Mouse (Mus musculus): Measurements from ENCODE around the gene Nckap5l. TPM values are rescaled to one million over a fixed set of nuclear protein-coding genes. Genes with fewer than 3 reads are reported as not detected.
A peak's percentile ranks its signal among the peaks of the same experiment; 100 is the strongest.

Nckap5l gene
- total and polyA plus RNA-seq, 2 experiments from 2014 or later = 11.4 to 19.5 TPM

DNA sequence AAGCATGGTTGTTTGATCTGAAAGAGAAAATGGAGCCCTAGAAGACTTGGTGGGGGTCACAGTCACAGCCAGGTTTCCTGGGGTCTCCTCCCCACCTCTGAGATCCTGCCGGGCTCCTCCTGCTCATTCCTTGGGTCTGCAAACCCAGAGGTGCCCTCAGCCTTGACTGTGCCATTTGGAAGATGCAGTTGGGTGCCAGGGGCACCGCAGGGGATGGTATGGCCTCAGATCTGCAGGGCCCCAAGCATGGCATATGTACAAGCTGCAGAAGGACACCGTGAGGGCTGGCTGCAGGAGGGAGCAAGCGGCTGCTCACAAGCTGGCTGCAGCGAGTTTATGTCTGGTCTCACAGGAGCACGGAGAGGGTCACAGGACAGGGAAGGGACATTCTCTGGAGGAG lies 42.2 kb upstream of the Nckap5l start:
- ATAC-seq (no peak), DNase-seq (ENCODE audit: low spot score) (no peak)
- 51% methylated on average over 6 of the region's 6 CpGs for WGBS
- no peak overlapping the region for H3K27ac ChIP-seq
- no peaks in the 10 kb centered on the region for H3K36me3 ChIP-seq (ENCODE audit: insufficient read depth, low read length)
- peaks cover 17% of the 10 kb centered on the region for H3K4me1 ChIP-seq (ENCODE audit: insufficient read depth, low read length)
- H3K27me3 ChIP-seq (ENCODE audit: insufficient read depth, low read length) = no peaks in the 10 kb centered on the region
- TF ChIP-seq CTCF (IDR thresholded peaks at IDR 0.05; ENCODE audit: low read depth) = no peak
- no peak overlapping the region for H3K9ac ChIP-seq (replicated peaks; ENCODE audit: low read length)
- no peaks in the 10 kb centered on the region for H3K9me3 ChIP-seq (ENCODE audit: low read length)
- no peak overlapping the region for H3K4me3 ChIP-seq (ENCODE audit: low read length)
- no peak overlapping the region for H3K4me2 ChIP-seq (ENCODE audit: low read depth, low read length)

DNA sequence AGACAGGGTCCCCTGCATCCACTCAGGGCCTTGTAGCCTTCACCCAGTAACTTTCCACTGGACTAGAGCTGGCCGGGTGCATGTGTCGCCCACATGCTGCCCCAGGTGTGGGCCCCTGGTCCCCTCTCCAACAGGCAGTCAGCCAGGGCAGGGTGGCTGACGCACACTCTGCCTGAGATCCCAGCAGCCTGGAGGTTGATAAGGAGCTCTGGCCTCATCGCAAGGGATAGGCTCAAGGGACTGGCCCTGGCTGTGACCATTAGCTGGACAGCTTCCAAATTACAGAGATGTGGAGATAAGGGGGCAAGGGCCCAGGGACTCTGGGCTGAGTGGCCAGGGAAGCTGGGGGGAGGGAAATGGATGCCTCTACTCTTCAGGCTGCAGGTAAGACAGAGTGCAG lies 41.2 kb upstream of the Nckap5l start:
- no peaks in the 10 kb centered on the region for H3K27me3 ChIP-seq (ENCODE audit: insufficient read depth, low read length)
- no peak overlapping the region for H3K4me3 ChIP-seq (ENCODE audit: low read length)
- peaks cover 17% of the 10 kb centered on the region for H3K4me1 ChIP-seq (ENCODE audit: insufficient read depth, low read length)
- no peak for ATAC-seq
- H3K4me2 ChIP-seq (ENCODE audit: low read depth, low read length) = no peak overlapping the region
- no peaks in the 10 kb centered on the region for H3K9me3 ChIP-seq (ENCODE audit: low read length)
- H3K36me3 ChIP-seq (ENCODE audit: insufficient read depth, low read length) = no peaks in the 10 kb centered on the region
- TF ChIP-seq CTCF (IDR thresholded peaks at IDR 0.05; ENCODE audit: low read depth) = no peak
- no peak for DNase-seq (ENCODE audit: low spot score)
- H3K9ac ChIP-seq (replicated peaks; ENCODE audit: low read length) = no peak overlapping the region
- 72% methylated on average over 4 of the region's 4 CpGs for WGBS
- no peak overlapping the region for H3K27ac ChIP-seq

DNA sequence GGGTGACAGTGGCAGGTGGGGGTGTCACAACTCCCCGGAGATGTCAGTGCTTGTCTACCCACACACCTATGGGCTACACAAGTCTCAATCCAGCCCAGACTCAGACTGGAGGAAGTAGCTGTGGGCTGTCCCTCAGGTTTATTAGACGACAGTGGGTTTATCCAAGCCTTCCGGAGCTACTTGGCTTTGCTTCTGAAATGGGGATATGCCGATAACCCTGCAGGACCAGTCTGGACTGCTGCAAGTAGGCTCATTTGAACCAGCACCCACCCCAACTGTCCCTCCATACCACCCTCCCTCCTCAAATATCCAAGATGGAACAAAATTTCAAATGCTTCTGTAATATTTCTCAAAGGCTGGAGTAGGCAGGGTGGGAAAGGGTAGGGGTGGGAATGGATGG lies 40.8 kb upstream of the Nckap5l start:
- Histone ChIP-seq H3K36me3 (ENCODE audit: insufficient read depth, low read length) (no peaks in the 10 kb centered on the region), H3K4me3 (ENCODE audit: low read length) (no peak overlapping the region), H3K27me3 (ENCODE audit: insufficient read depth, low read length) (no peaks in the 10 kb centered on the region), H3K4me1 (ENCODE audit: insufficient read depth, low read length) (peaks cover 17% of the 10 kb centered on the region), H3K9ac (replicated peaks; ENCODE audit: low read length) (no peak overlapping the region), H3K27ac (no peak overlapping the region), H3K4me2 (ENCODE audit: low read depth, low read length) (no peak overlapping the region), H3K9me3 (ENCODE audit: low read length) (no peaks in the 10 kb centered on the region)
- DNase-seq (ENCODE audit: low spot score) (no peak), ATAC-seq (no peak)
- WGBS = 62% methylated on average over 4 of the region's 4 CpGs
- TF ChIP-seq CTCF (IDR thresholded peaks at IDR 0.05; ENCODE audit: low read depth) = no peak

DNA sequence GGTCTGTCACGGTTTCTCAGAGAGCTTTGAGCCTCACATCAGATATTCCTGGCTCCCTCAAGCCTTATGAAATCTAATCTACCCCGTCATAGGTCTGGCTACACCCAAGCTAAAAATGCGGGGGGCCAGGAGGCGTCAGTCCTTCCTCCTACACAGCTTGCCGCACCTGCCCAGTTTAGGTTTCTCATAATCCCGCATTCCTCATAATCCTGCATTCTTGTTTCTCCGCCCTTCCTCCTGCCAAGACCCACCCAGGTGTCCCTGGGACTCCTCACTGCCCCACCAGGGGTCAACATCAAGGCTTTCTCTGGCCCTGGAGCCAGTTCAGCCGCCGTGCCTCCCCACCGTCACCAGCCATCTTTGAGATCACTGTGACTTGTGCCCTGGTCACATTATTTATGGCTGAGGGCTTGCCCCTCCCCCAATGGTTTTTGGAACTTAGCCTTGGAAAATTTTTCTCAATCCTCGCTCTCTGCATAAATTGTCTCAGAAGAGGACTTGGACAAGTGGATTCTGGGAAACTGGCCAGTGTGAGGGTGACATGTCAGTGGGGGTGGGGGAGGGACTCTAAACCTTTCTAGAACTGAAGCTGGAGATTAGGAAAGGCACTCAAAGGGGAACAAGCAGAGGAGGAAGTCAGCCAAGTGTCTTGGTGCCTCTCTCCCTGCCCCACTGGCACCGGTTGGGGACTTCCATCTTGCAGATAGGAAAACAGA lies 40.1 kb upstream of the Nckap5l start:
- H3K9me3 ChIP-seq (ENCODE audit: low read length) = no peaks in the 10 kb centered on the region
- 33% methylated on average over 12 of the region's 12 CpGs for WGBS

DNA sequence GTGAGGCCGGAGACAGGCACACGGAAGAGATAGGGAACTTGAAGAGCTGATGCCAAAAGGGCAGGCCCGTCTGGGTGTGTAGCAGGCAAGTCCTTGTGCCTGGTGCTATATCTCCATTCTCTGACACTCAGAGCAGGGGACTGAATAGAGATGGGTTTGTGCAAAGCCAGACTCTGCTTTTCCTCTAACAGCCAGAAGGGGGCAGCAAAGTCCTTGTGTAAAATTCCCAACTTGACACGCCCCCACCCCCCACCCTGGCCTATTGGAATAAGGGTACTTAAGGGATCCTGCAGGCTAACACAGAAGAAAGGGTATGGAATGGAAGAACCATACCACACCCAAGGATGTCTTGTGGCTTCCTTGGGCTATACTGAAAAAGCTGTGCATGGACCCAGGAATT lies 39.5 kb upstream of the Nckap5l start:
- Histone ChIP-seq H3K4me3 (ENCODE audit: low read length) (no peak overlapping the region), H3K27ac (peak overlapping the region; percentile 45; the same call in 1 of the 2 replicates), H3K9ac (replicated peaks; ENCODE audit: low read length) (no peak overlapping the region; the same call in 1 of the 2 replicates), H3K4me2 (ENCODE audit: low read depth, low read length) (peak overlapping the region; percentile 23; the same call in 1 of the 2 replicates), H3K4me1 (ENCODE audit: insufficient read depth, low read length) (peaks cover 12% of the 10 kb centered on the region), H3K27me3 (ENCODE audit: insufficient read depth, low read length) (no peaks in the 10 kb centered on the region), H3K36me3 (ENCODE audit: insufficient read depth, low read length) (no peaks in the 10 kb centered on the region), H3K9me3 (ENCODE audit: low read length) (no peaks in the 10 kb centered on the region)
- peak; percentile 93 for TF ChIP-seq CTCF (IDR thresholded peaks at IDR 0.05; ENCODE audit: low read depth)
- peak; percentile 71 for ATAC-seq
- WGBS = 10% methylated on average over 4 of the region's 4 CpGs
- peak; percentile 90 for DNase-seq (ENCODE audit: low spot score)

More for the DNA sequence above, 40.1 kb upstream of the Nckap5l start:
- H3K27ac ChIP-seq = peak overlapping the region; percentile 45; the same call in 1 of the 2 replicates
- TF ChIP-seq CTCF (IDR thresholded peaks at IDR 0.05; ENCODE audit: low read depth) = no peak
- DNase-seq (ENCODE audit: low spot score) (peak; percentile 82), ATAC-seq (peak; percentile 54)
- H3K9ac ChIP-seq (replicated peaks; ENCODE audit: low read length) = no peak overlapping the region; the same call in 1 of the 2 replicates
- H3K27me3 ChIP-seq (ENCODE audit: insufficient read depth, low read length) = no peaks in the 10 kb centered on the region
- peaks cover 17% of the 10 kb centered on the region for H3K4me1 ChIP-seq (ENCODE audit: insufficient read depth, low read length)
- H3K4me3 ChIP-seq (ENCODE audit: low read length) = no peak overlapping the region
- H3K4me2 ChIP-seq (ENCODE audit: low read depth, low read length) = peak overlapping the region; percentile 23; the same call in 1 of the 2 replicates
- H3K36me3 ChIP-seq (ENCODE audit: insufficient read depth, low read length) = no peaks in the 10 kb centered on the region

DNA sequence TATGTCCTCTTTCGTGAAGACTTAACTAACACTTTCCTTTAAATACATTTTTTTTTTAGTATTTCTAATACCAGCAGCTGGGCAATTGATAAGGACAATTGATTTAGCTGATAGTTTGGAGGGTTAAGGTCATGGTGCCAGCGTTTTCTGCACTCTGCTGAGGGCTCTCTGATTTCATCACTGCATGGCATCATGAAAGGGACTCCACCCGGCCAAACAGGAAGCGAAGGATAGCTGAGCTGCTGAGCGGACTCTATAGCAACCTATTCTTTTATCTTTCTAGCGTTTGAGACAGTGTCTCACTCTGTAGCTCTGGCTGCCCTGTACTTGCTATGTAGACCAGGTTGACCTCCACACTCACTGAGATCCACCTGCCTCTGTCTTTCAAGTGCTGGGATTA lies 27.2 kb upstream of the Nckap5l start:
- no peak overlapping the region for H3K4me2 ChIP-seq (ENCODE audit: low read depth, low read length)
- H3K4me1 ChIP-seq (ENCODE audit: insufficient read depth, low read length) = no peaks in the 10 kb centered on the region
- 67% methylated on average over 6 of the region's 6 CpGs for WGBS
- no peaks in the 10 kb centered on the region for H3K27me3 ChIP-seq (ENCODE audit: insufficient read depth, low read length)
- ATAC-seq (no peak), DNase-seq (ENCODE audit: low spot score) (no peak)
- no peaks in the 10 kb centered on the region for H3K9me3 ChIP-seq (ENCODE audit: low read length)
- no peaks in the 10 kb centered on the region for H3K36me3 ChIP-seq (ENCODE audit: insufficient read depth, low read length)
- H3K27ac ChIP-seq = no peak overlapping the region
- no peak for TF ChIP-seq CTCF (IDR thresholded peaks at IDR 0.05; ENCODE audit: low read depth)
- H3K4me3 ChIP-seq (ENCODE audit: low read length) = no peak overlapping the region
- H3K9ac ChIP-seq (replicated peaks; ENCODE audit: low read length) = no peak overlapping the region

DNA sequence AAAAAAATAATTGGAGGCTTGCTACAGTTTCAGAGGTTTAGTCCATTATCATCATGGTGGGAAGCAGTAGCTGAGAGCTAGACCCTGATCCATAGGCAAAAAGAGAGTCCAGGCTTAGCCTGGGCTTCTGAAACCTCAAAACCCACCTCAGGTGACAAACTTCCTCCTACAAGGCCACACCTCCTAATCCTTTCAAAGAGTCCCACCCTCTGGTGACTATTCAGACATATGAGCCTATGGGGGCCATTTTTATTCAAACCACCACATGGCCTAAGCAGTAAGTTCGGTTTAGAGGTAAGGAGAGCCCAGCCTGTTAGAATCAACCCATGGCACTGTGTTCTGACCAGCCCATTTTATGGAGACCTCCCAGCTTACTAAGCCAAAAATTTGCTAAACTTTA lies 18.3 kb upstream of the Nckap5l start:
- no peak overlapping the region for H3K27ac ChIP-seq
- no peak overlapping the region for H3K4me2 ChIP-seq (ENCODE audit: low read depth, low read length)
- H3K9ac ChIP-seq (replicated peaks; ENCODE audit: low read length) = no peak overlapping the region
- no peaks in the 10 kb centered on the region for H3K36me3 ChIP-seq (ENCODE audit: insufficient read depth, low read length)
- DNase-seq (ENCODE audit: low spot score) = no peak
- no peaks in the 10 kb centered on the region for H3K9me3 ChIP-seq (ENCODE audit: low read length)
- ATAC-seq = no peak
- H3K4me1 ChIP-seq (ENCODE audit: insufficient read depth, low read length) = peaks cover 4% of the 10 kb centered on the region
- 74% methylated on average over 1 of the region's 1 CpGs for WGBS
- no peaks in the 10 kb centered on the region for H3K27me3 ChIP-seq (ENCODE audit: insufficient read depth, low read length)
- TF ChIP-seq CTCF (IDR thresholded peaks at IDR 0.05; ENCODE audit: low read depth) = no peak
- H3K4me3 ChIP-seq (ENCODE audit: low read length) = no peak overlapping the region

Data from hindbrain, postnatal 0 days (tissue).